Mouse (Mus musculus): Measurements from ENCODE around the gene Lrrk1. TPM values are rescaled to one million over a fixed set of nuclear protein-coding genes. Genes with fewer than 3 reads are reported as not detected.

The Lrrk1 gene
- polyA plus RNA-seq, 1 experiment from 2014 or later = 8.5 TPM

DNA sequence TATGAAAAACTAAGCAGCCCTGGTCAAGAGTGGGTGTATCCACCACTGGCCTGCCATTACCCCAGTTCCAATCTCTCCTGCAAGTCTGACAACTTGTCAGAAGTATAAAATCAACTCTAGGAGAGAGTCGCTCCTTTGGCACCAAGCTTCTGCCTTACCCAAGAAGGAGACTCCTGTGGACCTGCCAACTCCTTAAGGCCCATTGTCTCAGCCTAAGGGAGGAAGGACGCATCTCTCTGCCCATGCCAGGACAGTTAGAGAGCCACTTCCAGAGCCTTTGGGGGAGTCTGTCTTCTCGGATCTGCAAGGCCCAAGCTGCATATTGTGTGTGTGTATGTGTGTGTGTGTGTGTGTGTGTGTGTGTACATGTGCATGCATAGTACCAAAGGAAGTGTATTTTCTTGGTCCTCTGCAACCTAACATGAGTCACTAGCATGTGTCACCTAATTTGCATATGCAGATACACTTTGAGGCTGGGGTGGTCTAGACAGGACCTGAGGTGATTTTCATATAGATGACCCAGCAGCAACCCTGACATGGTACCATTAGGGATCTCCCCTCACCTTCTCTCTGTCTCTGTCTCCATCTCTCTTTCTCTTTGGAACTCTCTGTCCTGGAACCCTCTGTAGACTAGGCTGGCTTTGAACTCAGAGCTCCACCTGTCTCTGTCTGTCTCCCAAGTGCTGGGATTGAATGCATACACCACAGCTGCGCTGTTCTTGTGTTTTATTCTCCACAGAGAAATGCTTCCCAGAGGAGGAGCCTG lies 168.9 kb downstream of the Lrrk1 start:
- no peak for DNase-seq (ENCODE audit: low spot score)
- peak overlapping the region; percentile 82 for H3K27ac ChIP-seq (replicated peaks)
- no peaks in the 10 kb centered on the region for H3K36me3 ChIP-seq (replicated peaks)
- H3K4me1 ChIP-seq = peaks cover 48% of the 10 kb centered on the region
- H3K27me3 ChIP-seq (replicated peaks; ENCODE audit: low read depth, poor library complexity, severe bottlenecking) = no peaks in the 10 kb centered on the region
- WGBS = 84% methylated on average over 4 of the region's 4 CpGs
- H3K4me3 ChIP-seq = no peak overlapping the region
- H3K9me3 ChIP-seq = no peaks in the 10 kb centered on the region

DNA sequence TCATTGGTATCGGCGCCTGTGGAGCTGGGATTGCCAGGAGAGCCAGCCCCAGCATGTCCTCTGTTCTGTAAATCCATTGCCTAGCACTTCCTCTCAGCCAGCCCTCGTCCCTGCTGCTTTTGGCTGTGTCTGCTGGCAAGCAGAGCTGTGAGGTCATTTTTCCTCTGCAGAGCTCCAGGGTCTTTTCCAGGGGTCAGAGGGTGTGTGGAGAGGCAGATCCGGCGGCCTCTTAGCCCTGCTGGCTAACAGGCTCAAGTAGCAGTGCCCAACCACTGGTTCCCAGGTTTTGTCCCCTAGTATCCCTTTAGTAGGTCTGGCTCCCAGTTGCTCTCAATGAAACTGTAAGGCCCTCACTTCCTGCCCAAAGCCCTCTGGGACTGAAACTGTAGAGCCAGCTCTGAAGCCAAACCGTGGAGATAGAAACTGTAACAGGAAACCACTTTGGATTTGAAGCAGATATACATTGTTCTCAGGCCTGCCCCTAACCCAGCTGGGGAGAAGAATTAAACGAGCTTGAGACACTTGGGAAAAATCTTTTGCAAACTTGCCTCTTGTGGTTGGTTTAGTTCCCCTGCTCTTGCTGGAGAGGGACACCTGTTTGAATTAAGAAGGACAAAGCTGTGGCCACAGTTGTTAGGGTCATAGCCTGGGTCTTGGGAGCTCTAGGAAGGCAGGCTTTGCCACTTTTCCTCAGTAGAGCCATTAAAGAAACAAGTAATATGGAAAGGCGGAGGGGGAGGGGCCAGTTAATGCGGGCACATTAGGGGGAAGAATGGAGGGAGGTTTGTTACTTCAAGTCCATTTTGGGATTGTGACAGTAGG lies 169.7 kb downstream of the Lrrk1 start:
- H3K27me3 ChIP-seq (replicated peaks; ENCODE audit: low read depth, poor library complexity, severe bottlenecking) = no peaks in the 10 kb centered on the region
- no peaks in the 10 kb centered on the region for H3K9me3 ChIP-seq
- peaks cover 48% of the 10 kb centered on the region for H3K4me1 ChIP-seq
- DNase-seq (ENCODE audit: low spot score) = peak; percentile 68
- 23% methylated on average over 9 of the region's 9 CpGs for WGBS
- H3K4me3 ChIP-seq = peak overlapping the region; percentile 21; the same call in 1 of the 2 replicates
- H3K27ac ChIP-seq (replicated peaks) = peak overlapping the region; percentile 82
- H3K36me3 ChIP-seq (replicated peaks) = no peaks in the 10 kb centered on the region

DNA sequence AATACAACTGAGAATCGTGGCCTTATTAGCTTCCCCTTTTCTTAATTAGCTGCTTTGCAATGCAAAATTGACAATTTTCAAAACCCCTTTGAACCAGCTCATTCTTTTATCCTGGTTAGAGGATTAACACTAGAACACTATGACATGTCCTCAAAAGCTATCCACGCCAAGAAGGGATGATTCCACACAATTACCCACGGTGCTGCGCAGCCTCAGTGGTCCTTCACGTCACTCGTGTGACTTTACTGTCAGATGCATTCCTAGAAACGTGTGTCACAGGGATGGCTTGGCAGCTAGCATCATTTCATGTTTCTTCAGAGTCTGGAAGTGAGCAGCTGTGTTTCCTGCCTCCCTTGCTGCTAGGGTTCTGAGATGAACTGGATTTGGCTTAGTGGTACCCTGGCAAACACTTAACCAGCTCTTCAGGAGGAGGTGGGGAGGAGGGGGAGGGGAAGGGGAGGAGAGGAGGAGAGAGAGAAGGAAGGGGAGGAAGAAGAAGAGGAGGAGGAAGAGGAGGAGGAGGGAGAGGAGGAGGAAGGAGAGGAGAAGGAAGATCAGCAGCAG lies 170.5 kb downstream of the Lrrk1 start:
- H3K4me1 ChIP-seq = peaks cover 43% of the 10 kb centered on the region
- H3K9me3 ChIP-seq = no peaks in the 10 kb centered on the region
- no peaks in the 10 kb centered on the region for H3K36me3 ChIP-seq (replicated peaks)
- 79% methylated on average over 7 of the region's 7 CpGs for WGBS
- H3K4me3 ChIP-seq = peak overlapping the region; percentile 11; the same call in 1 of the 2 replicates
- DNase-seq (ENCODE audit: low spot score) = no peak
- H3K27ac ChIP-seq (replicated peaks) = peak overlapping the region; percentile 82
- H3K27me3 ChIP-seq (replicated peaks; ENCODE audit: low read depth, poor library complexity, severe bottlenecking) = no peaks in the 10 kb centered on the region

DNA sequence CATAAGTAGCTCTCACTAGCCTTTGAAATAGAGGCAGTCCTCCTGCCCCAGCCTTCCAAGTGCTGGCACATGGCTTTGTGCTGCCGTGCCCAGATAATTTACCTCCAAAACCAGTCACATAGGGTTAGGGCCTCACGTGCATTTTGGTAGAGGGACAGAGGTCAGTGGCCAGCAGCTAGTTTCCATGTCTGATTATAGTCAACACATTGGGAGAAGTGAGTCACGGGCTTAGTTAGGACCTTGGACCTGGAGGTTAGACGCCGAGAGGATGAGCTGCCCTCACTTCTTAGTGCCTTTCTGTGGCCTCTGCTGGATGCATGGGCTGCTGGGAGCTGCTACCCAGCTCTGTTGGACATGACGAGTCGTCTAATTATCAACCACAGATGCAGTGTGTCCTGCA lies 171.1 kb downstream of the Lrrk1 start:
- Histone ChIP-seq H3K27me3 (replicated peaks; ENCODE audit: low read depth, poor library complexity, severe bottlenecking) (no peaks in the 10 kb centered on the region), H3K36me3 (replicated peaks) (no peaks in the 10 kb centered on the region), H3K4me1 (peaks cover 39% of the 10 kb centered on the region), H3K27ac (replicated peaks) (no peak overlapping the region; the same call in 1 of the 2 replicates), H3K9me3 (no peaks in the 10 kb centered on the region), H3K4me3 (no peak overlapping the region)
- WGBS = 82% methylated on average over 7 of the region's 7 CpGs
- no peak for DNase-seq (ENCODE audit: low spot score)

DNA sequence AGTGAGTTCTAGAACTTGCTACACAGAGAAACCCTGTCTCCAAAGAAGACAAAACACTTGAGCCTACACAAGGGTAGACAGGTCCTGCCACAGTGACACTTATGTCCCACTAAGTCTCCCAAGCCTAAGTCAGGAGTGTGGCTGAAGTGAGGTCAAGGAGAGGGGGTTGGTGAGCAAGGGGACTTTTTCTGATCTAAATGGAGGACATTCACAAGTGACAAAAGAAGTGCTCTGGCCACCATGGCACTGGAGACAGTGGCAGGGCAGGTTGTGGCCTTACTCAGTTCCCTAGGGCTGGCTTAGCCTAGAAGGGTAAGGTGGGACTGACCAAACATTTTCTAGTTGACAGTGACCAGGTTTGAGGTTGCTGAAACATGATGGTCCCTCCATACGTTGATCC lies 172.2 kb downstream of the Lrrk1 start:
- 68% methylated on average over 1 of the region's 1 CpGs for WGBS
- H3K4me1 ChIP-seq = peaks cover 39% of the 10 kb centered on the region
- DNase-seq (ENCODE audit: low spot score) = no peak
- H3K4me3 ChIP-seq = no peak overlapping the region
- no peaks in the 10 kb centered on the region for H3K27me3 ChIP-seq (replicated peaks; ENCODE audit: low read depth, poor library complexity, severe bottlenecking)
- no peak overlapping the region for H3K27ac ChIP-seq (replicated peaks)
- H3K36me3 ChIP-seq (replicated peaks) = no peaks in the 10 kb centered on the region
- H3K9me3 ChIP-seq = no peaks in the 10 kb centered on the region

DNA sequence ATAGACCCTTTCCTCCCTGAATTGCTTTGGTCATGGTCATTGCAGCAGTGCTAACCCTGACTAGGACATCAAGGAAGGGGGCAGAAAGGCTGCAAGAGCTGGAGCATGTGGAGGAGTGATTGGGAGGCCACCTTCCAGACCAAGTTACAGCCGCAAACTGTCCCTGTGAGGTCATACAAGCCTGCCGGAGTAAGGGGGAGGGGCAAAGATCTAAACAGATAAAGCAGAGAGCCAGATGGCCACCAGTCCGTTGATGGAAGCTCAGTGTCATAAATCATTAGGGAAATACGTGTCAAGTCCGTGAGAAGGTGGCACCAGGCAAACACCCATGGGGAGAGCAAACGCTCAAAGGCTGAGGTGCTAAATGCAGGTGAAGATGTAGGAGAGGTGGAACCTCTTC lies 173.7 kb downstream of the Lrrk1 start:
- WGBS = 81% methylated on average over 6 of the region's 6 CpGs
- no peak overlapping the region for H3K4me3 ChIP-seq
- H3K9me3 ChIP-seq = no peaks in the 10 kb centered on the region
- no peak overlapping the region for H3K27ac ChIP-seq (replicated peaks)
- H3K4me1 ChIP-seq = peaks cover 33% of the 10 kb centered on the region
- no peaks in the 10 kb centered on the region for H3K27me3 ChIP-seq (replicated peaks; ENCODE audit: low read depth, poor library complexity, severe bottlenecking)
- H3K36me3 ChIP-seq (replicated peaks) = no peaks in the 10 kb centered on the region
- DNase-seq (ENCODE audit: low spot score) = no peak

DNA sequence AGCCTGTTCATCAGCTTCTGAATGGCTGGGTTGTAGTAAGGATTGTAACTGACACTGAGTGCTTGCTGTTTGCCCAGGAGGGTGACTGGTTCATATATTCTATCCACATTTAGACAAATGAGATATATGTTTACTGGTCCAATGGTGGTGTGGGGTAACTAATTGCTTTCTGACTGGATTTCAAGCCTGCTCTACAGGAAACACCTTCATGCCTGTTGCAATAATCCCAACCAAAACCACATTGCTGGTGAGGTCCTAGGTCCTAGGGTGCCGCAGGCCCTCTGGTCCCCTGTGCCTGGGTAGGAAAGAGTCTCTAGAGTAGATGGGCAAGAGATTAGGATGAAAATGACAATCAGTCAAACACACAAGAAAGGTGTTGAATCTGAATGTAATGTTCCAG lies 175.3 kb downstream of the Lrrk1 start:
- DNase-seq (ENCODE audit: low spot score) = no peak
- no peaks in the 10 kb centered on the region for H3K36me3 ChIP-seq (replicated peaks)
- WGBS = 94% methylated on average over 1 of the region's 1 CpGs
- no peaks in the 10 kb centered on the region for H3K27me3 ChIP-seq (replicated peaks; ENCODE audit: low read depth, poor library complexity, severe bottlenecking)
- no peak overlapping the region for H3K27ac ChIP-seq (replicated peaks)
- H3K9me3 ChIP-seq = no peaks in the 10 kb centered on the region
- peaks cover 17% of the 10 kb centered on the region for H3K4me1 ChIP-seq
- no peak overlapping the region for H3K4me3 ChIP-seq

DNA sequence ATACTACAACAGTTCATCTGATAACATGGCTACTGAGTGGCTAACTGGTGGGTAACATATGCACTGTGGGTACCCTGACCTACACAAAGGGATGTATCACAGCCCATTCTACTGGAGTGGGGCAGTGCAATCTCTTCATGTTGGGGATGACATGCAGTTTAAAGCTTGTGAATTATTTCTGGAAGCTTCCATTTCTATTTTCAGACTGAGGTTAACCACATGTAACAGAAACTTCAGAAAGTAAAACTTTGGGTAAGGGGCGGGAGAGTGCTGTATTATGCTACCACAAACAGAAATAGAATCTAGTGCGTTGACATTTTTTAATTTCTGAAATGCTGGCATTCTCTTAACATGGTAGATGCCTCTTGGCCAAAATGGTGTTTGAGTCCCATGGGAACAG lies 178.2 kb downstream of the Lrrk1 start:
- DNase-seq (ENCODE audit: low spot score) = no peak
- 81% methylated on average over 2 of the region's 2 CpGs for WGBS
- H3K4me1 ChIP-seq = no peaks in the 10 kb centered on the region

DNA sequence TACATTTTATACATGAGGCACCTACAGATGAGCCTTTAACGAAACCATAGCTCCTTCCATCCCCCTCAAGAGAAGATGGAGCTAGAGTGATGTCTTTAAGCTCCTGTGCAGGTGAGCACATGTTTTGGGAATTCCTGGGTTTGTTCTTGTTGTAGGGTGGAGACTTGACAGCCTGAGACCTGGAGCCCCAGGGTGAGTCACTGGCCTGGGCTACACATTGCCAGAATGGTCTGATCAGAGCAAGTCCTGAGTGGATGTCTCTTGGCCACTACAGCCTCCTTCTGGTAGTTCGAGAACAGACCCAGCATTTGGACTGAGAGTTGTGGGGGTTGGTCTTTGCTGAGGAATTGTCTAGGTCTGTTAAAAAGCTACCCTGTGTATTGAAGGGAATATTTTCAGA lies 186.5 kb downstream of the Lrrk1 start:
- Histone ChIP-seq H3K4me1 (peaks cover 26% of the 10 kb centered on the region), H3K9me3 (no peaks in the 10 kb centered on the region), H3K27ac (replicated peaks) (no peak overlapping the region), H3K4me3 (no peak overlapping the region), H3K36me3 (replicated peaks) (no peaks in the 10 kb centered on the region), H3K27me3 (replicated peaks; ENCODE audit: low read depth, poor library complexity, severe bottlenecking) (no peaks in the 10 kb centered on the region)
- WGBS = 87% methylated on average over 2 of the region's 2 CpGs
- DNase-seq (ENCODE audit: low spot score) = no peak

More for the DNA sequence above, 178.2 kb downstream of the Lrrk1 start:
- Histone ChIP-seq H3K4me3 (no peak overlapping the region), H3K9me3 (no peaks in the 10 kb centered on the region), H3K27me3 (replicated peaks; ENCODE audit: low read depth, poor library complexity, severe bottlenecking) (no peaks in the 10 kb centered on the region), H3K36me3 (replicated peaks) (no peaks in the 10 kb centered on the region), H3K27ac (replicated peaks) (no peak overlapping the region)

DNA sequence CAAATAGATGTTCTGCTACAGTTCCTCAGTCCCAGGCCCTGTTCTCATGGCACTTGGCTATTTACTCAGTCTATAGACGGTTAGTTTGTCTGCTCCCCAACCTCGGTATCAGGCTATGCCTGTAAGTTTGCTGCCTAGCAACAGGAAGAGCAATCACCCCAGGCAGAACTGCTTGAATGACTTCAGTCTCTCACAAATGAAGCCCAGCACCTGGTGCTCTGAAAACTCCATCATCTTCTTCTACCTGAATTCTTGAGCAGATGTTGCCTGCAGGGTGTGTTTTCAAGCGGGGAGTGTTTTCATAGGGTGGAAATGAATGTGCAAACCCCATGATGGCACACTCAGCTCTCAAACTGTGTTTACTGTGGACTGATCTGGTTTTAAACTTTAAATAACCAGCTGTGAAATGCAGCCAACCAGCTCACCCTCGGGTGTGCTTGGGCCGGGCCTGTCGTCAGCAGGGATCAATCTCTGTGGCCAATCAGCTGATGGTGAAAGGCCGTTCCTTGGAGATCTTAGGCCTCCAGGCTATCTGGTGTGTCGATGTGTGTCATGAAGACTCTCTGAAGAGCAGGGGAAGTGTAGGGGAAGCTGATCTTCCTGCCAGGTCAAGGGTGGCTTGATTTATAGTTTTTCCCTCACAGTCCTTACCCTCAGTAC lies 187.2 kb downstream of the Lrrk1 start:
- DNase-seq (ENCODE audit: low spot score) = no peak
- WGBS = 47% methylated on average over 8 of the region's 8 CpGs
- no peaks in the 10 kb centered on the region for H3K9me3 ChIP-seq
- H3K27me3 ChIP-seq (replicated peaks; ENCODE audit: low read depth, poor library complexity, severe bottlenecking) = no peaks in the 10 kb centered on the region
- peaks cover 26% of the 10 kb centered on the region for H3K4me1 ChIP-seq
- H3K27ac ChIP-seq (replicated peaks) = no peak overlapping the region
- no peak overlapping the region for H3K4me3 ChIP-seq
- H3K36me3 ChIP-seq (replicated peaks) = no peaks in the 10 kb centered on the region

DNA sequence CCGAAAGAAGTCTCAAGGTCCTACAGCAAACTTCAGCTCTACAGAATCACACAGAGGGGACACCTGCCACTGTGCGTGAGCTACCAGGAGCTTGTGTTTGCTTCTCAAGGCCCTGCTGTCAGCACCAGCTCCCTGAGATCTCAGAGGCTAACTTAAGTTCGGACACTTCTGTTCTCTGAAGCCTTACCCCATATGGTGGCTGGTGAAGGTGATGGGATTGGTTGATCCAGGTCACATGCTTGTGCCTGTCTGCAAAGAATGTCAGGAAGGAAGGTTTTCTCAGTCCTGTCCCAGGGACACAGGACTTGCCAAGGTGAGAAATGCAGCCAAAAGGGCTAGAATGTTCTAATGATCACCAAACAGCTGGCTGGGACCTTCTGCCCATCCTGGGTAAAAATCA lies 187.8 kb downstream of the Lrrk1 start:
- Histone ChIP-seq H3K27me3 (replicated peaks; ENCODE audit: low read depth, poor library complexity, severe bottlenecking) (no peaks in the 10 kb centered on the region), H3K27ac (replicated peaks) (no peak overlapping the region), H3K4me3 (no peak overlapping the region), H3K9me3 (no peaks in the 10 kb centered on the region), H3K36me3 (replicated peaks) (no peaks in the 10 kb centered on the region), H3K4me1 (peaks cover 26% of the 10 kb centered on the region)
- 87% methylated on average over 3 of the region's 3 CpGs for WGBS
- DNase-seq (ENCODE audit: low spot score) = no peak

DNA sequence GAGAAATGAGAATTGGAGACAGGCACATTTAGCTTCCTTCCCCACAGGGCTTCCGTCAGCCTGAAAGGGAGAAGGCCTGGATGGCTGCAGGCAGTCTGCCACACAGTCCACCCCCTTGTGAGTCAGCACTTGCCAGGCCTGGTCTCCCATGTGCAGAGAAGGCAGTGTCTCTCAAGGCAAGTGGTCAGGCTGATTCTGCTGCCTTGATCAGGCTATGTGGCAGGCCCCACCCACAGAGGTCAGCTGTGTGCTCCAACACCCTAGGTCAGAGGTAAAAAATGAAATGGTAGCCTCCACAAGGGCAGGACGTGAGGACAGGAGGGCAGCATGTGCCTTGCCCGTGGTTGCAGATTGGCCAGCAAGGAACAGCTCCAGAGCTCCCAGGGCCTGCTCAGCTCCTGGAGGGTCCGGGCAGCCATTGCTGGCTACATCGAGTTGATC lies 188.7 kb downstream of the Lrrk1 start:
- H3K27ac ChIP-seq (replicated peaks) = peak overlapping the region; percentile 65
- 68% methylated on average over 5 of the region's 5 CpGs for WGBS
- no peak overlapping the region for H3K4me3 ChIP-seq

More for the DNA sequence above, 188.7 kb downstream of the Lrrk1 start:
- peak; percentile 34 for DNase-seq (ENCODE audit: low spot score)
- Histone ChIP-seq H3K27me3 (replicated peaks; ENCODE audit: low read depth, poor library complexity, severe bottlenecking) (no peaks in the 10 kb centered on the region), H3K9me3 (no peaks in the 10 kb centered on the region), H3K4me1 (peaks cover 29% of the 10 kb centered on the region), H3K36me3 (replicated peaks) (no peaks in the 10 kb centered on the region)

Data from embryonic facial prominence, embryonic 10.5 days (tissue).